Mouse (Mus musculus) kidney, postnatal 0 days (tissue): ENCODE results near the gene Aqp9. TPM values are rescaled to one million over a fixed set of nuclear protein-coding genes. Genes with fewer than 3 reads are reported as not detected.

Experiments used
- ATAC-seq: fragments of 200-750 bp; cut with Nextera tagmentation; replicated peaks from 2 replicates; pipeline ENCODE4 v1.8.0; 2017; ENCODE audit warnings: low read depth, moderate number of reproducible peaks, moderate TSS enrichment, moderate library complexity; ENCODE audit not compliant: low FRiP score
- DNase-seq: peaks from one replicate; pipeline ENCODE4 v3.0.0-alpha.2; 2016; ENCODE audit warnings: low spot score
- H3K27ac ChIP-seq: fragments of 300-500 bp; sonication (generic); 2 replicates; pipeline ENCODE4 v1.5.1; 2014; ENCODE audit warnings: mild to moderate bottlenecking
- H3K27me3 ChIP-seq: fragments of 300-500 bp; sonication (generic); 2 replicates; pipeline ENCODE4 v1.6.1; 2014; ENCODE audit warnings: low read length, mixed read lengths; ENCODE audit not compliant: insufficient read depth
- H3K36me3 ChIP-seq: fragments of 300-500 bp; sonication (generic); 2 replicates; pipeline ENCODE4 v1.6.1; 2014; ENCODE audit warnings: low read length, mixed read lengths; ENCODE audit not compliant: insufficient read depth
- H3K4me1 ChIP-seq: fragments of 300-500 bp; sonication (generic); replicated peaks from 2 replicates; pipeline ENCODE4 v1.6.1; 2014; ENCODE audit warnings: antibody characterized with exemption, low read length, mixed read lengths; ENCODE audit not compliant: insufficient read depth
- H3K4me2 ChIP-seq: fragments of 300-500 bp; sonication (generic); 2 replicates; pipeline ENCODE4 v1.6.1; 2014; ENCODE audit warnings: mild to moderate bottlenecking, low read length, moderate library complexity, mixed read lengths
- H3K4me3 ChIP-seq: fragments of 300-500 bp; sonication (generic); replicated peaks from 2 replicates; pipeline ENCODE4 v1.5.1; 2014; ENCODE audit warnings: low read depth, low read length
- H3K9ac ChIP-seq: fragments of 300-500 bp; sonication (generic); 2 replicates; pipeline ENCODE4 v1.6.1; 2014; ENCODE audit warnings: low read depth, low read length
- H3K9me3 ChIP-seq: fragments of 300-500 bp; sonication (generic); replicated peaks from 2 replicates; pipeline ENCODE4 v1.6.1; 2016; ENCODE audit warnings: low read length, inconsistent platforms, mixed read lengths
- CTCF ChIP-seq: IDR thresholded peaks from 2 replicates; pipeline ENCODE4 v1.5.1; 2016; ENCODE audit warnings: antibody characterized with exemption, low read depth, mild to moderate bottlenecking, moderate library complexity
- WGBS: fragments of 180-500 bp; shearing (Covaris S2); extraction: QIAGEN DNeasy Blood & Tissue Kit; methylation state at CpG from one replicate; pipeline ENCODE4 v1.1.7; 2014; 5-methylcytosine and 5-hydroxymethylcytosine counted together
- polyA plus RNA-seq: library from polyadenylated mRNA; unstranded; fragments of >200 nt; fragmentation: Nextera tagmentation; extraction: Ambion mirVana; gene quantifications from 2 replicates; pipeline ENCODE4 v1.2.1, GENCODE M21; 2015

The Aqp9 gene
- polyA plus RNA-seq, 1 experiment from 2014 or later: 0.04 TPM

DNA sequence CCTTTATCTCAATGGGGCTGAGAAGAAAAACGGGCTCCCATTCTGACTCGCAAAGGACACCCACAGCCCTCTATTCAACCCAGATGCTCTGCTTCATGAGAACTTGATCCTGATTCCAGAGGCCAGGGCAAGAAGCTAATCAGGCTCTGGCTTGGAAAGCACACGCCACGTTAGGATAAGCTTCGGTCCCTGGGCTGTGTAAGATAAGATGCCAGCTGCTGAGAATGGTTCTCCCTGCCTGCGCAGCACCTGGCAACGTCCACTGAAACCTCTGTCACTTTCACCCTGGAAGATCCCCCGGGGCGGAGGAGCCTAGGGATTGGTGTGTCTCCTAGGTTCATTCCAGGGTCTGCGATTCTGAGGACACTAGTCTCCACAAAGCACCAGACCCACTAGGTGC lies 22.3 kb downstream of the Aqp9 start:
- DNase-seq (no peak), ATAC-seq (no peak)
- H3K4me2 ChIP-seq: no peak overlapping the region
- H3K27me3 ChIP-seq: no peaks in the 10 kb centered on the region
- no peak overlapping the region for H3K9ac ChIP-seq
- no peak overlapping the region for H3K27ac ChIP-seq
- no peaks in the 10 kb centered on the region for H3K36me3 ChIP-seq
- H3K4me1 ChIP-seq: no peaks in the 10 kb centered on the region
- no peak for TF ChIP-seq CTCF
- 86% methylated on average over 10 of the region's 10 CpGs for WGBS
- no peaks in the 10 kb centered on the region for H3K9me3 ChIP-seq
- no peak overlapping the region for H3K4me3 ChIP-seq

DNA sequence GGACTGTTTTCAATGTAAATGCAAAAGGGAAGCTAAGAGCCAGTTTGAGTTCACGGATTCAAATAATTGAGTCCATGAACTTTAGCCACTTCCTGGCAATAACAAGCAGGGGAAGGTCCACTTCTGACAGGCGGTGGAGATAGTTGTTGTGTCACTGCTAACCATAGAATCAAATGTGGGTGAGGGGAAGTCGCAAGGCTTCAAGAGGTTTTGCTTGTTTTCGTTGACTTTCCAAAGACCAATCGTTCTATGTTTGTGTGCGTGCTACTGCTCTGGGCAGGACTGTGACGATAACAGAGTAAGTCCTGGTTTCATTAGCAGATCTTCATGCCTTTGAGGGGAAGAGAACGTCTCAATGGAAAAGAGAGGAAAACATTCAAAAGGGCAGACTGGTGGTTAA lies 28.3 kb downstream of the Aqp9 start:
- 79% methylated on average over 8 of the region's 8 CpGs for WGBS
- Histone ChIP-seq H3K27ac (no peak overlapping the region), H3K4me3 (no peak overlapping the region), H3K4me1 (no peaks in the 10 kb centered on the region), H3K27me3 (no peaks in the 10 kb centered on the region), H3K4me2 (no peak overlapping the region), H3K9me3 (no peaks in the 10 kb centered on the region), H3K9ac (no peak overlapping the region), H3K36me3 (no peaks in the 10 kb centered on the region)
- no peak for TF ChIP-seq CTCF
- DNase-seq (no peak), ATAC-seq (no peak)

GRCm38 (mm10) chr9:71138936-71139335 lies 29.5 kb downstream of the Aqp9 start:
- no peak overlapping the region for H3K4me2 ChIP-seq
- no peak overlapping the region for H3K27ac ChIP-seq
- H3K4me3 ChIP-seq: no peak overlapping the region
- no peaks in the 10 kb centered on the region for H3K9me3 ChIP-seq
- H3K27me3 ChIP-seq: no peaks in the 10 kb centered on the region
- ATAC-seq (no peak), DNase-seq (peak; percentile 59)
- H3K36me3 ChIP-seq: no peaks in the 10 kb centered on the region
- 38% methylated on average over 2 of the region's 2 CpGs for WGBS
- no peaks in the 10 kb centered on the region for H3K4me1 ChIP-seq
- no peak overlapping the region for H3K9ac ChIP-seq
- TF ChIP-seq CTCF: no peak

GRCm38 (mm10) chr9:71137267-71137945 lies 31.1 kb downstream of the Aqp9 start:
- ATAC-seq: no peak
- WGBS: 58% methylated on average over 6 of the region's 6 CpGs
- H3K4me3 ChIP-seq: no peak overlapping the region
- TF ChIP-seq CTCF: no peak
- no peak overlapping the region for H3K9ac ChIP-seq
- no peaks in the 10 kb centered on the region for H3K9me3 ChIP-seq
- no peak for DNase-seq
- H3K4me2 ChIP-seq: no peak overlapping the region
- H3K27ac ChIP-seq: no peak overlapping the region
- no peaks in the 10 kb centered on the region for H3K4me1 ChIP-seq
- H3K27me3 ChIP-seq: no peaks in the 10 kb centered on the region
- no peaks in the 10 kb centered on the region for H3K36me3 ChIP-seq

DNA sequence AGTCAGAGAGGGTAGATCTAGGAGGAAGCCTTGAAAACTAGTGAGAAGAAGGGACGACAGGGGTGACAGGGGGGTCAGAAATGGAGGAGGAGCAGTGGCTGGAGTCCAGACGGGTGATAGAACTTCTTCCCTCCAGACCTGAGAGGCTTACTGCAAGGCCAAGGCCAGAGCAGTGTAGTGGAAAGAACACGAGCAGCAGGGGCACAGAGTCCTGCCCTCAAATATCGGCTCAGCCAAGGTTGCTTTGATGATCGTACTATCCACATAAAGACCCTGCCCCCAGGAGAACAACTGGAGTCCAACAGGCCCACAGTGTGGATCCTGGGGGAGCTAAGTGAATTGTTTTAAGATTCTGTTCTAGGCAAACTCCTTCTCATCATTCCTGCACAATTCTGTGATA lies 33.4 kb downstream of the Aqp9 start:
- H3K4me2 ChIP-seq: no peak overlapping the region
- H3K36me3 ChIP-seq: no peaks in the 10 kb centered on the region
- H3K9ac ChIP-seq: no peak overlapping the region
- H3K27me3 ChIP-seq: no peaks in the 10 kb centered on the region
- no peak overlapping the region for H3K4me3 ChIP-seq
- no peaks in the 10 kb centered on the region for H3K9me3 ChIP-seq
- WGBS: 55% methylated on average over 5 of the region's 5 CpGs
- no peaks in the 10 kb centered on the region for H3K4me1 ChIP-seq
- no peak overlapping the region for H3K27ac ChIP-seq
- no peak for TF ChIP-seq CTCF
- DNase-seq (no peak), ATAC-seq (no peak)

DNA sequence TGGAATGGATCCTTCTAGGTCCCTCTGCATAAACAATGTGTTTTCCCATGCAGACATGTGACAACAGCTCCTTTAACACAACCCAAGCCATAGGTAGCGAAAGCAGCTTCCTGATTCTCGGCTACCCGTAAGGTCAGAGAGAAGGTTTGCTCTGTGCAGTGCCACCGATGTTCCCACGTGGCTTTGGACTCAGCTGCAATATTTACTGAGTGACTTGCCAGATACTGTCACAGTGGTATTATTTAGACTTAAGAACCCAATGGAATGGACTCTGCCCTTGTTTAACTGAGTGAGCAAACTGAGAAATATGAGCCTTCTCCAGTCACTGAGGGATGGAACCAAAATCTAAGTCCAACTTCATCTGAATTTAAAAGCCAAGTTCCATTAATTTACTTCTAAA lies 35.3 kb downstream of the Aqp9 start:
- Histone ChIP-seq H3K27me3 (no peaks in the 10 kb centered on the region), H3K36me3 (no peaks in the 10 kb centered on the region), H3K4me3 (no peak overlapping the region), H3K4me2 (no peak overlapping the region), H3K9me3 (no peaks in the 10 kb centered on the region), H3K27ac (no peak overlapping the region), H3K9ac (no peak overlapping the region), H3K4me1 (no peaks in the 10 kb centered on the region)
- TF ChIP-seq CTCF: no peak
- ATAC-seq: no peak
- DNase-seq: no peak
- 83% methylated on average over 5 of the region's 5 CpGs for WGBS

DNA sequence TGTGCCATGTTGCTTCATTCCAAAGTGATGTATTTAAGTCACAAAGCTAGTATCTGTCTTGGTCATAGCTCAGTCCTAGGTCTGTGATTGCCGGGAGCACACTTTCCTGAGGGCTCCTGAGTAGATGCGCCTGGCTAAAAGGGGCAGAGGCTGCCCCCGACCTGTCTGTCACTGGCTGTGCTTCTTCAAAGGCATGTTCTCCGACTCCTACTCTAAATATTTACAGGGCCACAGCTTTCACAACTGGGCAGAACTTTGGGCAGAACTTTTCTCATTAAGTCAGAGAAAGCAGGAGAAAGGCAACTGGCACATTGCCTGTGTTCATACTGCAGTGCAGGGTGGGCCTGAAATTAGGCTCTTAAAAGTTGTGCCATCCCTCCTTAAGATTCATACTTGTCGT lies 36.7 kb downstream of the Aqp9 start:
- H3K9me3 ChIP-seq: no peaks in the 10 kb centered on the region
- H3K4me3 ChIP-seq: no peak overlapping the region
- ATAC-seq: no peak
- DNase-seq: no peak
- no peaks in the 10 kb centered on the region for H3K27me3 ChIP-seq
- H3K36me3 ChIP-seq: no peaks in the 10 kb centered on the region
- no peaks in the 10 kb centered on the region for H3K4me1 ChIP-seq
- no peak overlapping the region for H3K4me2 ChIP-seq
- 75% methylated on average over 5 of the region's 5 CpGs for WGBS
- no peak for TF ChIP-seq CTCF
- H3K9ac ChIP-seq: no peak overlapping the region
- no peak overlapping the region for H3K27ac ChIP-seq
